Mouse (Mus musculus) heart, postnatal 0 days (tissue): ENCODE results near the gene Oprl1.

ENCODE experiments used
- CTCF ChIP-seq: IDR thresholded peaks from 2 replicates; pipeline ENCODE4 v1.5.1; 2016; ENCODE audit warnings: antibody characterized with exemption, control low read depth, low read depth
- EP300 ChIP-seq: IDR thresholded peaks from 2 replicates; pipeline ENCODE4 v1.6.1; 2016; ENCODE audit warnings: antibody characterized with exemption, low read depth

DNA sequence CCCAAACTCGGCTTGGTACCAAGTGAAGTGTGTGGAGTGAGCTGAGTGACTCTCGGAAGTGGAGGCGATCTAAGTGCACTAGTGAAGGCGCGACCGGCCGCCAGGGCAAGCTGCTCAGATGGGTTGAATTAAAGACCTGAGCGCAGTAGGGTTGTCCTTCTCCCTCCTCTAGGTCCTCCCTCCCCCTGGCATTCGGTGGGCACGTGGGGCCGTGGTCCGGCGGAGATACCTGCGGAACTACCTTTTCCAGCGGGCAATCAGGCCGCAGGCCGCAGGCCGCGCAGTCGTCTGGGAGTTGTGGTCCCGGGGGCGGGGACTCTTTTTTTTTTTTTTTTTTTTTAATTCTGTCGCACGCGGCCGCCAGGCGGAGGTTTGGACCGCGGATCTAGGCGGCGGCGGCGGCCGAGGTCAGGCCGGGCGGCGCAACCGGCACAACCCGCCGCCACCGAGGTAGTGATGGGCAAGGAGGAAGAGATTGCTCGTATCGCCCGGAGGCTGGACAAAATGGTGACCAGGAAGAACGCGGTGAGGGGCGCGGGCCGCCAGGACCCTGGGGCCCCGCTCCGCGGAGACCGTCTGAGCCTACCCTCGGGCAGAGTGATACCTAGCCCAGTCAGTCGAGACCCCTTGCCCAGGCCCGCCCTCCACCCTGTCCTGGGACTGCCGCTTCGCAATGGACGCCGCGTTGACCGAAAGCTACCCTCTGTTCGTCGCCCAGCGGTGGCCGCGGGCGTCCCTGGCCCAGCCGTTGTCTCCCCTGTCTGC lies 34.7 kb upstream of the Oprl1 start, which contains the start of gene Tcea2:
- TF ChIP-seq CTCF (no peak; the same call in 1 of the 2 replicates), EP300 (no peak)
